Mouse (Mus musculus) E14TG2a.4 (cell line): Measurements from ENCODE around the gene Agap2.

Experiments used
- CTCF ChIP-seq: conservative IDR thresholded peaks from 2 replicates; pipeline ENCODE4 v1.5.1; 2014; ENCODE audit warnings: low read length
- NANOG ChIP-seq: IDR thresholded peaks from 2 replicates; pipeline ENCODE4 v1.6.1; 2014; ENCODE audit warnings: borderline replicate concordance, low read length, mixed read lengths
- POU5F1 ChIP-seq: IDR thresholded peaks from 2 replicates; pipeline ENCODE4 v1.6.1; 2014; ENCODE audit warnings: low read length, borderline replicate concordance

GRCm38 (mm10) chr10:127122018-127122417, 46.9 kb downstream of the Agap2 start:
- TF ChIP-seq CTCF (no peak), POU5F1 (no peak), NANOG (no peak)
